Mouse (Mus musculus) C2C12 (cell line): ENCODE data around the gene Hectd4.

ENCODE experiments used
- CEBPB ChIP-seq: IDR thresholded peaks from one replicate; pipeline ENCODE4 v1.6.1; 2011; ENCODE audit warnings: low read depth, mild to moderate bottlenecking, control low read depth, moderate library complexity
- CTCF ChIP-seq: IDR thresholded peaks from one replicate; pipeline ENCODE4 v1.5.1; 2011; ENCODE audit not compliant: control insufficient read depth, insufficient read depth, insufficient read length
- MAX ChIP-seq: IDR thresholded peaks from one replicate; pipeline ENCODE4 v1.6.1; 2011; ENCODE audit warnings: mild to moderate bottlenecking, control low read depth
- MYOD1 ChIP-seq: IDR thresholded peaks from one replicate; pipeline ENCODE4 v1.6.1; 2011; ENCODE audit warnings: low read depth; ENCODE audit not compliant: control insufficient read depth, insufficient read length
- MYOG ChIP-seq: IDR thresholded peaks from one replicate; pipeline ENCODE4 v1.6.1; 2011; ENCODE audit not compliant: control insufficient read depth, insufficient read length; ENCODE audit errors: extremely low read depth
- USF1 ChIP-seq: IDR thresholded peaks from one replicate; pipeline ENCODE4 v1.6.1; 2011; ENCODE audit warnings: low read depth, mild to moderate bottlenecking, control low read depth, moderate library complexity

DNA sequence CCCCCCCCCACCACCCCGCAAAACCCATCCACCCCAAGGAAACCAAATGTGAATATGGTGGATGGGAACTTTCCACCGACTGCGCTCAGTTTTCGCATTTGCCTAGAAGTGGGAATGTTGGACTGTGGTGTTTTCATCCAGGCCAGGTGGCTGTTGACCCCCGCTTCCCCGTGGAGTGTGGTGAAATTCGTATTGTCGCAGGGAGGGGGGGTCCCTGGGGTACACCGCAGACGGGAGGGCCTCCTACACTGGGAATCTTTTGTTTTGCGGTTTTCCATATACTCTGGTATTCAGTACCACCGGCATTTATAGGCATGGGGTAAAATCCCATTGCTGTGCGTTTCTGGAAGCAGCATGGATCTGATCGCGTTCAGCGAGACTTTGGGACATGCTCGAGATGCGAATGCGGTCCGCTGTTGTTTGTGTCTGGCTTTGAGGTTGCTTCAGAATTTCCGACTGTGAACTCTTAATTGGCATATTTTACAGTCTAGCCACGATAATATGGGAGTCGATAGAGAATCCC is 1.4 kb downstream of the Hectd4 start:
- TF ChIP-seq CTCF (no peak), CEBPB (no peak), MYOD1 (no peak), MAX (no peak), USF1 (no peak), MYOG (no peak)
